Mouse (Mus musculus): ENCODE measurements around the gene 4930415O20Rik.

Gene 4930415O20Rik

DNA sequence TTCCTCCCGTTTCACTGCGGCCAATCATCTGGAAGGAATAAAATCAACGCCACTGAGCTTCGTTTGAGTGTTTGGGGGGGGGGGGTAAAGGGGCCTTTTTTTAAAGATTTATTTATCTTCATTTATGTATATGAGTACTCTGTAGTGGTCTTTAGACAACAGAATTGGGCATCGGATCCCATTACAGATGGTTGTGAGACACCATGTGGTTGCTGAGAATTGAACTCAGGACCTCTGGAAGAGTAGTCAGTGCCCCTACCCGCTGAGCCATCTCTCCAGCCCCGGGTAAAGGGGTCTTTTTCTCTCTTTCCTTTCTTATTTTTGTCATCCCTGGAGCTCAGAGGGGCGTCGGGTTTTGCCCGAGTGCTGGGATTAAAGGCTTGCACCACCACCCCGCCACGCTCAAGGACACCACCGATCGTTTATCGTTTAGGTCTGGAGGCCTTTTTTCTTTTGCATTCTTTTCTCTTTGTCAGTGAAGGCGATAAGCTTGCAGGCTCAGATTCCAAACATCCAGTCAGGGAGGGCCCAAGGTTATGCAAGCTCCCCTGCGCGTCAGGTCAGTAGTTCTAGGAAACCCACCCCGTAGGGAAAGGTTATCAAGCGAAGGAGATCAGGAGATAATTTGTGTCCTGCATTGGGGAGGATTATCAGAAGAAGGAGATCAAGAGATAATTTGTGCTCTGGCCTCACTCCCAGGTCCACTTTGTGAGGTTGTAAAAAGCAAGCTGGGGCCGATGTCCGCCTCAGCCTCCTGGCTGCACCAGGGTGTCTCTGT is 2.4 kb upstream of the 4930415O20Rik start:
- in situ Hi-C loops (cut with MboI, MseI), result no loop called here

DNA sequence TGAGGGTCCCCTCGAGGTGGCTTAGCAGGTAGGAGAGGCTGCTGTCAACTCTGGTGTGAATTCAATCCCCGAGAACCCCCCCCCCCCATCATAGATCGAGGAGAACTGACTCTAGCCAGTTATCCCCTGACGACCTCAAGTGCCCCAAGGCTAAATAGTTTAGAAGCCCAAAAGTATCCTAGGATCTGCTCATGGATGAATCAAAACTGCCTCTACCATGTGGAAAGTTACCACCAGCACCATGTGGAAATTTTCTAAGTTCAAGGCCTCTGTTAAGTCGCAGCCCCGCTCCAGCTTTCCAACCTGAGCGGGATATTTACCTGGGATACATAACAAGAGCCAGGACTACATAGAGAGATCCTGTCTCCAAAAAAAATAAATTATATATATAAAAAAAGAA is 1.6 kb upstream of the 4930415O20Rik start:
- in situ Hi-C loops (cut with MboI, MseI), result no loop called here

DNA sequence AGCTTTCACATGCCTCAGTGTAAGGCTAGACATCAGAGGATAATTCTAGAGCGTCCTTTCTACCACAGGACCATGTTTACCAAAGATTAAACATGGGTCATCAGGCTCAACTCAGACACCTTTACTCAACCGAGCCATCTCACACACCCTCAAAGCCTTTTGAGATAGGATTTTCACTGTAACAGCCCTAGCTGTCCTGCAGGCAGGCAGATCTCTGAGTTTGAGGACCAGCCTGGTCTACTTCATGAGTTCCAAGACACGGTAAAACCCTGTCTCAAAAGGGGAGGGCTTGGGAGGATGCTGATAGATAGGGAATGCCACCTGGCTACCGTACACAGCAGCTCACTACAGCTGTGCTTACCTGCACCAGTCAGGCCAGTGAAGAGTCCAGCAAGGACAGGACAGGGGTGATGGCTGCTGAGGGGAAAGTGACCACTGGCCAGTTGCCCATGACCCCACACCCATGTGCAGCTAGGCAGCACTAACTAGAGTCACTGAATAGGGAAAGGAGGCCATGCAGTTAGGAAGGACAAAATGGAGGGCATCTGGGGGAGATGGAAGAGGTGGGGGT is 924 bp upstream of the 4930415O20Rik start:
- in situ Hi-C loops (cut with MboI, MseI), result no loop called here

DNA sequence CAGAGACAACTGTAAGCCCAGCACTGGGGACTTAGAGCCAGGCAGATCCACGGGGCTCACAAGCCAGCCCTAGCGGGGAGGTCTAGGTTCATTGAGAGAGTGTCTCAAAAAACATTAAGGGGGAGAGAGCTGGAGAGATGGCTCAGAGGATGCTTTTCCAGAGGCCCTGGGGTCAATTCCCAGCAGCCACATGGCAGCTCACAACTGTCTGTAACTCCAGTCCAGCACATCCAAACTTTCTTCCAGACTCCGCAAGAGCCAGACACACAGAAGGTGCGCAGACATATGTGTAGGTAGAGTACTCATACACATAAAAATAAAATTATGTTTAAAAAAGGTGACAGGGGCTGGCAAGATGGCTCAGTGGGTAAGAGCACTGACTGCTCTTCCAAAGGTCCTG is 2.5 kb downstream of the 4930415O20Rik start:
- in situ Hi-C loops (cut with MboI, MseI), result no loop called here

DNA sequence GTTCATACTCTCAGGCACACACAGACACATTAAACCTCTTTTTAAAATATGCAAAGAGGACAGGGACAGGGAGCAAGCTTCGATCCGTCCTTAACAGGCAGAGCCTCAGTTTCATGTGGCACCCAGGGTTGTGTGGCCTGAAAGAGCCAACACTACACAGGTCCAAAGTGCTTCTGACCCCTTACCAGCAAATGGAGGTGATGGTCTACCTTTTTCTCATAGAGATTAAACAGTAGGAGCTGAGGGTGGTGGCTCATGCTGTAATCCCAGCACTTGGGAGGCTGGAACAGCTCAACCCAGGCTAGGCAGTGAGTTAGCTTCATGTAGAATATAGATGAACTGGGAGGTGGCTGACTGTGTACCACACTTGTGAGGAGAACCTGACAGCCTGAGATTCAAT is 8.5 kb downstream of the 4930415O20Rik start:
- in situ Hi-C loops (cut with MboI, MseI), result no loop called here

DNA sequence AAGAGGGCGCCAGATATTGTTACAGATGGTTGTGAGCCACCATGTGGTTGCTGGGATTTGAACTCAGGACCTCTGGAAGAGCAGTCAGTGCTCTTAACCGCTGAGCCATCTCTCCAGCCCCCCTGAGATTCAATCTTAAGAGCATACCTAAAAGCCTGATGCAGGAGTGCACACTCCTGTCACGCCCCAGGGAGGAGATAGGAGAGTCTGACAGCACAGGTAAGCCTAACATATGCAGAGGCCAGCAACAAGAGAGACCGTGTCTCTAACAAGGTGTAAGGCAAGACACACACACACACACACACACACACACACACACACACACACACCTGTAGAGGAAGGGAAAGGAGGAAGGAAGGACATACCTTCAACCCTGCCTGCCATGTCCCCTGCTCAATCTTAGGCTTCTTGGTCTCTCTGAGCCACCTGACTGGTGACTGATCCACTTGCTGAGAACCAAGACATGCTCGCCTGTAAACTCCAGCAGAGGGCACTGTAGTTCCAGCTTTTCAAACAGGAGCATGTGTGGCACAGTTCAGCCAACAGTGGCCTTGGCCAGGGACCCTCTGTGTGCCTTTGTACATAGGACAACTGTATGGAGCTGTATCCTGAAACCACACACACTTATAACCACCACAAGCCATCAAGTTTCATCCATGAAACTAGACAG is 9.1 kb downstream of the 4930415O20Rik start:
- in situ Hi-C loops (cut with MboI, MseI), result loop anchor here (5.0 to 10.0 kb wide), 3 partner anchors 37 to 122 kb away; partner anchors contain the start of gene Cacnb3 (in 1 of the 2)

DNA sequence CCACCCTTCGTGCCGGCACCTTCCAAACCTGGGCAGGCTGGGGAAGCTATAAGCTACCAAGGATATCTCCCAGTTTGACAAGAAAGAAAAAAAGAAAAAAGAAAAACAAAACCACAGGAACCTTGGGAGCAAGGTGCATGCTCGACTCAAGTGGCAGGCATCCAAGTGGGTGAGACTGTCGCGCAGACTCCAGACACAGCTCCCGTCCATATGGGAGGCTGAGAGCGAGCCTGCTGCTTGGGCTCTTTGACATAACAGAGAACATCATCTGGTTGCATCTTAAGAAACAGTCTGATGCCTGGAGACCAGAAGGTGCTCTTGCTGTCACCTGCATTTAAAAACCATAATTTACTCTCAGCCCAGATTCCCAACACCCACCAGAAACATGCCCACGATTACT is 11.6 kb downstream of the 4930415O20Rik start:
- in situ Hi-C loops (cut with MboI, MseI), result loop anchor here (5.0 to 10.0 kb wide), 3 partner anchors 35 to 120 kb away; partner anchors contain the start of gene Cacnb3 (in 1 of the 2)

DNA sequence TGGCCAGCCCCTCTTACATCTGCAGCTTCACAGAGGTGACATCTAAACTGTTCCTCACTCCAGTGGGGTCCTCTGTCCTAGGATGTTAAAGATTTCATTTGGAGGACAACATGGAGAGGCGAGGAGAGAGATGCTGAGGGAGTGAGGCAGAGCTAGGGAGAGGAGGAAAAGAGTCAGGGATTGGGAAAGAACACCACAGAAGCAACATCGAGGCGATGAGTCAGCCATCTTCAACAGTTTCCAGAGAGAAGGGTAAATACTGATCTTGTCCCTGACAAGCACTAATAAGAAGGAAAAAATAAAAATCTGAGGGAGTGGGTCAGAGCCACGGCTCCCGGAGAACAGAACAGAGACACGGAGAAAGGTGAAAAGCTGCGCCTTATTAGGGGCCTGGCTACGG is 12.2 kb downstream of the 4930415O20Rik start:
- in situ Hi-C loops (cut with MboI, MseI), result loop anchor here (5.0 to 10.0 kb wide), 3 partner anchors 34 to 119 kb away; partner anchors contain the start of gene Cacnb3 (in 1 of the 2)

DNA sequence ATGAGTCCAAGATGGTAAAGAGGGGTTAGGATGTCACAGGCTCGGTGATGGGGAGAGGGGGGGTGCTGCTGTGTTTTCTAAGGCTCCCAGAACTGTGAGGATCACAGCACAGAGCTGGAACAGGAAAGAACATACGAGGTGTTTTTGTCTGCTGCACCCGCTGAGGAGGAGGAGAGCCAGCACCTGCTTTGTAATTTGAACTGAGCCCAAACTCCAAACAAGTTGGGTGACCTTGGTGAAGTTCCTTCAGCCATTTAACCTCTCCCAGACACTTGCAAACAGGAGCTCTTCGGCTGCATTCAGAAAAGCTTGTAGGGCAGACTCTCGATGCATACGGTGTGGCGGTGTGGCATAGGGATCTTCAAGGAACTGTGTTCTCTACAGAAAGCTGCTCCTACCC is 14.6 kb downstream of the 4930415O20Rik start:
- in situ Hi-C loops (cut with MboI, MseI), result loop anchor here in 1 of 2 experiments (5.0 to 10.0 kb wide), 2 partner anchors 49 to 117 kb away; partner anchors contain the start of gene Cacnb3

DNA sequence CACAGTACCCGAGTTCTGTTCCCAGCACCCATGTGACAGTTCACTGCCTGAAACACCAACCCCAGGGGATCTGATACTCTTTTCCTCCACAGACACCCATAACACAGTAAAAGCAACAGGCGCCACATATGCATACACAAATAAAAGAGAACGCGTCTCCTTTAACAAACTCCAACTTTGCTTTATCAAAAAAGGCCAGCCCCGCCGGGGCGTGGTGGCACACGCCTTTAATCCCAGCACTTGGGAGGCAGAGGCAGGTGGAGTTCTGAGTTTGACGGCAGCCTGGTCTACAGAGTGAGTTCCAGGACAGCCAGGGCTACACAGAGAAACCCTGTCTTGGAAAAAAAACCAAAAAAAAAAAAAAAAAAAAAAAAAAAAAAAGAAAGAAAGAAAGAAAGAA is 15.3 kb downstream of the 4930415O20Rik start:
- in situ Hi-C loops (cut with MboI, MseI), result loop anchor here in 1 of 2 experiments (5.0 to 10.0 kb wide), 2 partner anchors 49 to 116 kb away; partner anchors contain the start of gene Cacnb3

DNA sequence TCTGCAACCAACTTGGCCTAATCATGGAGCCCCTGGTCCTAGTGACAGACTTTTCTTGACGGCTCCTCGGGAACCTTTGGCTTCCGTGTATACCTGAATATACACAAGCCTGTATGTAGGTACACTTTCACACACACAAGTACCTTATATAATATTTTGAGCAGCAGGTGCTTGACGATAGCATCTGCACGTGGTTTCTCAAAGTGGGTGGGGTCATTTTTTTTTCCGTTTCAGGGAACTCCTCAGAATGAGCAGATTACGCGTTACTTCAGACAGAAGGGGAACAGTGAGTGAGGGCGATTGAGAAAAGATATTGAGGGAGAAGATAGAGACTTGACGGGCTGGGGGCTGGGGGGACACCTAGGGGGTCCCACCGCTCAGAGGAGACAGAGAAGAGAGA is 16.9 kb downstream of the 4930415O20Rik start:
- in situ Hi-C loops (cut with MboI, MseI), result loop anchor here in 1 of 2 experiments (5.0 to 10.0 kb wide), 2 partner anchors 47 to 115 kb away; partner anchors contain the start of gene Cacnb3

DNA sequence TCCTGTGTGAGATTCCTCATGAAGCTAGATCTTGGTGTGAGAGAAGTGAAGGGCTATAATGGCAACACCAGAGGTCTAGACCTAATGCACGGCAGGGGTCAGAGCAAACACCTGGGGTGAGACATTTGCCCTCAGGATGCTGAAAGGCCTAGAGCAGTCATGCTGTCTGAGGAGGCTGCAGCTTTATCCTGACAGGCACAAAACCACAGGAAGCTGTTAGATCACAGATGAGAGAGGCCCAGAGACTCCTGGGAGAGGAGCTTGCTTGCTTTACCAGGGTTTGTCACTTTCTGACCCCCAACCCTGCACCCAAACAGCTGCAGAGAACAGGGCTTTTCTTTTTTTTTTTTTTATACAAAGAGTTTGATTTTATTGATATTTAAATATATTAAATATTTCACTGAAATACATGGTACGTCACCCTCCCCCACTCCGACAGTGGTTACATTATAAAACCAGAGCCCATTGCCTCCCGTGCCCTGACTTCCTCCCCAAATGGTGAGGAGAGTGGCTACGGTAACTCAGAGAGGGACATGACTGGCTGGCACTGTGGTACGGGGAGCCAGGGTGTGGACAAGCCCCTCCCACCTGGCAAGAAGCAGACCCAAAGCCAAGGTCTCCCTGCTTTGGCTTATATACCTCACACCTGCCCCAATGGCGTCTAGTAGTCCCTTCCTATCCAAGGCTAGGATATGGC is 19.0 kb downstream of the 4930415O20Rik start:
- in situ Hi-C loops (cut with MboI, MseI), result loop anchor here in 1 of 2 experiments (5.0 to 10.0 kb wide), 2 partner anchors 45 to 113 kb away; partner anchors contain the start of gene Cacnb3

DNA sequence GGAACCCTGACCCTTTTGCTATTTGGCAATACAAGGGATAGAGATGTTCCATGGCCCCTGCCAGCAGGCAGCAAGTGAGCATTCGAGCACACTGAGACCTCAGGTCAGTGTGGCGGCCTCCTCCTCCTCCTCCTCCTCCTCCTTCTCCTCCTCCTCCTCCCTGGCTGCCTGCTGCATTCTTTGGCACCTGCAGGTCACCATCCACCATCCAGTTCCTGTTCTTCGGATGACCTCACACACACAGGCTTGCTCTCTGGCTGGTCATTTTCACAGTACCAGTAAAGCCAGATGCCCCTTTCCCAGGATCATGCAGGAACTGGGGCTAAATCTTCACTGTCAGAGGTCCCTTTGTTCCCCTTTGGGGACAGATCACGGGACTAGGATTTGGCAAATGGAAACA is 20.6 kb downstream of the 4930415O20Rik start:
- in situ Hi-C loops (cut with MboI, MseI), result no loop called here

DNA sequence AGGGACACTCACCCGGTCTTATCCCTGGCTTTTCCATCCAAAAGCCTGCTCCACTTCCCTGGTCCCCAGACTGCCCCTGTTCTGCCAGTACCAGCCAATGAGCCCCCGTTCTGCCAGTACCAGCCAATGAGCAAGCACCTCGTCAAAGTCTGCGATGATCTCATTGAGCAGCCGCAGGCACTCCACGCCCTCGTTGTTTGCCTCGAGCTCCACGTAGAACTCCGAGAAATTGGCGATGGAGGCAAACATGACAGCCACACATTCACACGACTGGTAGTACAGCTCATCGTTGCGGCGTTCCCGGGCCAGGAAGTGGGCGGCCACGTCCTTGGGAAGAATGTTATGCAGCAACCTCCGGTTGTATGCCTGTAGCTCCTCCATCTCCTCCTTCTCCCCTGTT is 23.4 kb downstream of the 4930415O20Rik start:
- in situ Hi-C loops (cut with MboI, MseI), result no loop called here

DNA sequence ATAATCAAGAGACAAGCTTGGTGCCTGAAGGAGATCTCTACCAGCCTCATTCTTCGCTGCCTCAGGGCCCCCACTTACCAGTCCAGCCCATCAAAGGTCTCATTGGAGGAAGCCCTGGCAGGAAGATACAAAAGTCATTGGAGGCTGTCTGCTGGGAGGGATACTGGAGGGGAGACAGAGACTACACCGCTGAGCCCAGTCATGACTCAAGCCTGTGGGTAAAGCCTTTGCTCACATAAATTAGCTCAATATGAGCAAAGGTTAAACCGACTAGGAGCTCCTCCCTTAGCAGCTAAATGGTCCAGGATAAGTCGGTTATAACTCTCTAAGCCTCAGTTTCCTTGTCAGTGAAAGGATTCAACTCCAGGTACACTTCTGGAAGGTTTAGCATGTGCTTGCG is 24.2 kb downstream of the 4930415O20Rik start:
- in situ Hi-C loops (cut with MboI, MseI), result no loop called here

DNA sequence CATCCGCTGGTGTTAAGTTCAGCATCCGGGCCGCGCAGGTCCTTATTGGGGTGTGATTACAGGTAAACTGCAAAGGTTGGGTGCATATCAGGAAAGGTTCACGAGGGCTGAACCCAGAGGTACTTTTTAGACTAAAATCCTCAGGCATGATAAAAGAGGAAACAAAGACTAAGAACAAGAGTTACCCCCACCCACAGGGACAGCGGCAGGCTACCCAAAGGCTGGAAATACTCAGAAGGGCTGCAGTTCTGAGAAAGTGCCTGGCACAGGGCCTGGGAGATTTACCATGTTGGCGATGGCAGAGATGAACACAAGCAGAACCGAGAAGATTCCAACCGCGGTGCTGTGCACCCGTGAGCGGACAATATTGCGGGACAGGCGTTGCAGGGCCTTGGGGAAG is 25.8 kb downstream of the 4930415O20Rik start:
- in situ Hi-C loops (cut with MboI, MseI), result no loop called here

DNA sequence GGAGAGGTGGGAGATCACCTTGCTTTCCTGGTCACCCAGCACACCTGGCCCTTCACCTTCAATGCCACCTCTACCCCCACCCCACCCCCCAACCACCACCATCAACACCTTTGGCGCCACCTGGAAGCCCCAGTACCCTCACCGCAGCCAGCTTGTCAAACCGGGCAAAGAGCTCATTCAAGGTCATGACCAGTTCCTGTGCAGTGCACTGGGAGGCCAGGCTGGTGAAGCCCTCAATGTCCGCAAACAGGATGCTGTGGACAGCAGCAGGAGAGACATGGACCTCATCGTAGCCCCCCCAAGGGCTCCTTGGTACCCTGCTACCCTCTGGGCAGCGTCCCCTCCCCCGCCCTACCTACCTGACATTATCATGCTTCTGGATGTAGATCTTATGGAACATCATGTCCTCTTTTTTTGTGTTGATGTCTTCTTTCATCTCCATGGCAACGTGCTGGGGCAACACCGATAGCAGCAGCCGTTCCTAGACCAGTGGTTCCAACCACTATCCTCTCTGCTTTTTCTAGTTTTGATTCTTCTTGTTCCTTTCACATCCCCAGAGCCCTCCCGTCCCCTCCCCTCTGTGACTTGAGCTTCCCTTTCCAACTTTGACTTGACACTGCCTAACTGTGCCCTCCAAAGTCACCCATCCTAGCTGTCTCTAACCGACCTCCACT is 29.4 kb downstream of the 4930415O20Rik start:
- in situ Hi-C loops (cut with MboI, MseI), result no loop called here

DNA sequence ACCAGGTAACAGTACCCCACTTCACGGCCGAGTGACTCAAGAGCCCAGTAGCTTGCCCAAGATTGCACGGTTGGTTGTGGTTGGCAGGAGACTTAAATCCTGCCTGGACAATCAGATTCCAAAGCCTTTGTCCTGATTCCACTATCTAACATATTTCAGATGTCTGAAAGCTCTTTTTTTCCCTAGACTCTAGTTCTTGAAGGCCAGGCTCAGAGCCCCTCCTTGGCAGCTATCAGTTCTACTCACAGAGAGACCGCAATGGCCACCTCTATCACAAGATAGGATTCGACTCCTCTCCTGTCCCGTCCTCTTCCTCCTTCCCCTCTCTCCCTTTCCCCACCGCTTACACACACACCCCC is 31.0 kb downstream of the 4930415O20Rik start:
- in situ Hi-C loops (cut with MboI, MseI), result no loop called here

DNA sequence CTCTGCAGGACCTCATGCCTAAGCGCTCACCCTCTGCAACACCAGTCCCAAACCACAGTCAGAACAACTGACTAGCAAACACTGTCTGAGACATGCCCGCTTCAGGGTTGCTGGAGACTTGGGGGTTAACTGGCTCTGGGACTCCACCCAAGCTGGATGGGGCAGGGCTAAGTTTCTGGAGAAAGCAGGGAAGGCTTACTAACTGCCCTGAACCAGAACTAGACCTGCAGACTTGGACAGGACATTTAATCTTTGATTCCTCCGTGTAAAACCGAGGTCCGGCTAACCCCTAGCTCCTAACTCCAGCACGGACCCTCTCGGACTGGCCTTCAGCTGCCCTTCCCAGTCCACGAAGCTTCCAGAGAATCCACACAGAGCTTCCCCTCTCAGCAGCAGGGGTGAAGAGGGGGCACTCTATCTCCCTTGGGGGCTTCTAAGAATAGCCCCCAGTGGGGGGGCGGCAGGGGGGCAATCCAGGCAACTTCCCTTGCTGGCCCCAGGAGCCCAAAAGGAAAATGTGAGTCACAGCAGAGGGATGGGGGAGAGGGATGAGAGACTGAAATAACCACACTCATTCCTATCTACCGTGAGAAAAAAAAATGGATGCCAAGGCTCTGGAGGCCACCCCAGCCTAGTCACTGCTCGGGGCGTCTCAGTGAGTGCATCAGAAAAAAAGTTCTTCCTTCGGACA is 31.5 kb downstream of the 4930415O20Rik start:
- in situ Hi-C loops (cut with MboI, MseI), result no loop called here

DNA sequence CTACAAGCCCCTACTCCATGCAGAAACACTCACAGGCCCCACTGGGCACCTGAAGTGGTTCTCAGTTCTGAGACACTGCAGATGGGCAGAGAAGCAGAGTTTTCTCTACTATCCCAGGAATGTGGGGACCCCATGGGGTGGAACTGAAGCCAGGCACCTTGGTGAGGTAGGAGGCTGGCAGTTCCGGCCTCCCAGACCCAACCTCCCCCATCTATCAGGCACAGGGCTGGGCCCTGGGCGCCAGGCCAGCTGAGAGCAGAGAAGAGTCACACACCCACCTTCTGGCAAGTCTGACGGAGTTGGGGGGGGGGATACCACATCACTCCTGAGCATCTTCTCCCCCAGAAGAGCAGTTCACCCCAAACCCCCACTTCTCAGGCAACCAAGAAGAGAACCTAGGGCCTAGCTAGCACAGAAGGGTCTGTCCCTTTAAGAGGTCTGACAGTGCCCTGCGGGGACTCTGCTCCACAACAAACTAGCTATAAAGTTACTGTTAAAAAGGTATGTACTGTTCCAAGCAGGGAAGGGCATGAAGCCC is 32.2 kb downstream of the 4930415O20Rik start:
- in situ Hi-C loops (cut with MboI, MseI), result no loop called here

Data from T-helper 17 cell (primary cell).